ENCODE assay signal across 9 mouse cellular contexts in genomic region chr12:105034130-105034769, GRCm38 (mm10). TPM values are rescaled to one million over a fixed set of nuclear protein-coding genes. Genes with fewer than 3 reads are reported as not detected.
DNase-seq lines count a peak whose midpoint lies in the region; ATAC-seq and TF ChIP-seq lines count a peak whose summit lies in the region.
"Had no signal": no experiment of that assay in that cellular context is flagged by ENCODE, and none has a peak within 500 bp of the region (broad histone marks: within the 10 kb centered on the region; RNA-seq: fewer than 3 reads in every experiment).

No protein-coding gene starts in this region.

- peaks cover 24% of the 10 kb centered on the region for H3K4me1 ChIP-seq in lung, embryonic 16.5 days (replicated peaks; ENCODE audit: control insufficient read depth, insufficient read depth, low read length)
- peaks cover 40% of the 10 kb centered on the region for H3K4me1 ChIP-seq in forebrain, embryonic 15.5 days
- H3K4me1 ChIP-seq in liver, embryonic 14.5 days (replicated peaks; ENCODE audit: control insufficient read depth in 2 of 2, insufficient read depth in 2 of 2, low read length in 1 of 2) = peaks cover 39 to 42% of the 10 kb centered on the region in 2 experiments
- H3K4me1 ChIP-seq in stomach, embryonic 15.5 days = peaks cover 21% of the 10 kb centered on the region

- peak overlapping the region; percentile 77 for H3K4me3 ChIP-seq in lung, embryonic 16.5 days (ENCODE audit: low read length)
- H3K4me3 ChIP-seq in forebrain, embryonic 15.5 days = peak overlapping the region; percentile 83
- H3K4me3 ChIP-seq in liver, embryonic 14.5 days (ENCODE audit: insufficient read depth in 1 of 2, low read depth in 2 of 2, low read length in 2 of 2) = peak overlapping the region; percentile 77 to 90
- H3K4me3 ChIP-seq in stomach, embryonic 15.5 days (replicated peaks) = peak overlapping the region; percentile 90

- no peaks in the 10 kb centered on the region for H3K27me3 ChIP-seq in lung, embryonic 16.5 days (ENCODE audit: control insufficient read depth, insufficient read depth, low read depth, low read length)
- H3K27me3 ChIP-seq in forebrain, embryonic 15.5 days = no peaks in the 10 kb centered on the region
- no peaks in the 10 kb centered on the region for H3K27me3 ChIP-seq in liver, embryonic 14.5 days (ENCODE audit: control insufficient read depth, insufficient read depth, low read length)
- no peaks in the 10 kb centered on the region for H3K27me3 ChIP-seq in stomach, embryonic 15.5 days (replicated peaks)

- no peak for TF ChIP-seq EP300 in liver, embryonic 14.5 days (IDR thresholded peaks at IDR 0.05; ENCODE audit: low read depth)

- H3K27ac ChIP-seq in lung, embryonic 16.5 days (ENCODE audit: low read length) = no peak overlapping the region
- no peak overlapping the region for H3K27ac ChIP-seq in forebrain, embryonic 15.5 days (replicated peaks)
- peak overlapping the region; percentile 98 for H3K27ac ChIP-seq in liver, embryonic 14.5 days
- H3K27ac ChIP-seq in stomach, embryonic 15.5 days = no peak overlapping the region

- peak overlapping the region; percentile 85 for H3K4me2 ChIP-seq in lung, embryonic 16.5 days (ENCODE audit: low read depth, low read length)
- H3K4me2 ChIP-seq in forebrain, embryonic 15.5 days (replicated peaks) = peak overlapping the region; percentile 87
- H3K4me2 ChIP-seq in liver, embryonic 14.5 days (ENCODE audit: low read depth) = peak overlapping the region; percentile 98
- H3K4me2 ChIP-seq in stomach, embryonic 15.5 days = peak overlapping the region; percentile 80

- H3K36me3 ChIP-seq in lung, embryonic 16.5 days (ENCODE audit: control insufficient read depth, insufficient read depth, low read length) = peaks cover 7% of the 10 kb centered on the region; the same call in 1 of the 2 replicates
- H3K36me3 ChIP-seq in forebrain, embryonic 15.5 days = peaks cover 8% of the 10 kb centered on the region; the same call in 1 of the 2 replicates
- H3K36me3 ChIP-seq in liver, embryonic 14.5 days (replicated peaks; ENCODE audit: control insufficient read depth, insufficient read depth, low read depth) = peaks cover 63% of the 10 kb centered on the region
- 0 out of 2 replicates have a peak, but pooled peaks cover 7% of the 10 kb centered on the region for H3K36me3 ChIP-seq in stomach, embryonic 15.5 days

- H3K9ac ChIP-seq in lung, embryonic 16.5 days (ENCODE audit: low read length) = peak overlapping the region; percentile 87; the same call in 1 of the 2 replicates
- no peak overlapping the region for H3K9ac ChIP-seq in forebrain, embryonic 15.5 days (replicated peaks)
- H3K9ac ChIP-seq in liver, embryonic 14.5 days (replicated peaks) = peak overlapping the region; percentile 92
- H3K9ac ChIP-seq in stomach, embryonic 15.5 days = peak overlapping the region; percentile 85; the same call in 1 of the 2 replicates

- 46% methylated on average over 14 of the region's 14 CpGs for WGBS in lung, embryonic 16.5 days
- 73% methylated on average over 14 of the region's 14 CpGs for WGBS in forebrain, embryonic 15.5 days
- 8% methylated on average over 14 of the region's 14 CpGs for WGBS in liver, embryonic 14.5 days (ENCODE audit: insufficient replicate concordance)
- 58% methylated on average over 14 of the region's 14 CpGs for WGBS in stomach, embryonic 15.5 days

- no peaks in the 10 kb centered on the region for H3K9me3 ChIP-seq in lung, embryonic 16.5 days (ENCODE audit: control insufficient read depth, low read length)
- no peaks in the 10 kb centered on the region for H3K9me3 ChIP-seq in forebrain, embryonic 15.5 days
- no peaks in the 10 kb centered on the region for H3K9me3 ChIP-seq in liver, embryonic 14.5 days (ENCODE audit: control insufficient read depth, low read length)
- no peaks in the 10 kb centered on the region for H3K9me3 ChIP-seq in stomach, embryonic 15.5 days

- no peak for DNase-seq in lung, postnatal 25 days (ENCODE audit: low spot score)
- peak; percentile 83 to 91 (median 85) for DNase-seq in liver, embryonic 14.5 days (ENCODE audit: low read depth in 3 of 3, low spot score in 3 of 3)
- DNase-seq in thymus, postnatal 14 days = no peak
- no peak for DNase-seq in urinary bladder, postnatal 10 days (ENCODE audit: low spot score)
- no peak for DNase-seq in cerebellum, postnatal 14 days
- DNase-seq: gastrocnemius, postnatal 10 days had no signal

- no peak for TF ChIP-seq CTCF in liver, embryonic 14.5 days (IDR thresholded peaks at IDR 0.05; ENCODE audit: low read depth)

- no peak for ATAC-seq in lung, embryonic 16.5 days (ENCODE audit: low read depth)
- ATAC-seq in forebrain, embryonic 15.5 days (replicated peaks) = no peak
- peak; percentile 51 for ATAC-seq in liver, embryonic 14.5 days (ENCODE audit: insufficient read depth)
- no peak for ATAC-seq in stomach, embryonic 15.5 days (ENCODE audit: insufficient read depth, low FRiP score, low read depth)

RNA-seq across cellular contexts. Expression of gene Glrx5, which starts 1.8 kb away (rescaled TPM):
- 119 and 123 TPM in 2 replicates for polyA plus RNA-seq in lung, embryonic 16.5 days (2015; fragmentation: Nextera tagmentation; extraction: Ambion mirVana)
- polyA plus RNA-seq in forebrain, embryonic 15.5 days (2015; fragmentation: Nextera tagmentation; extraction: Ambion mirVana) = 145 and 149 TPM in 2 replicates
- polyA plus RNA-seq in liver, embryonic 14.5 days (2012; rRNA removed) = 93.7 and 238 TPM in 2 replicates
- polyA plus RNA-seq in liver, embryonic 14.5 days (2014; fragmentation: Nextera tagmentation; extraction: Ambion mirVana) = 622 and 681 TPM in 2 replicates
- 159 and 193 TPM in 2 replicates for polyA plus RNA-seq in stomach, embryonic 15.5 days (2015; fragmentation: Nextera tagmentation; extraction: Ambion mirVana)

RNA-seq across cellular contexts. Expression of gene Syne3, which starts 24.6 kb away (rescaled TPM):
- polyA plus RNA-seq in lung, embryonic 16.5 days (2015; fragmentation: Nextera tagmentation; extraction: Ambion mirVana) = 0.74 and 0.91 TPM in 2 replicates
- 0.11 TPM in 1 of 2 replicates, not detected in the other for polyA plus RNA-seq in forebrain, embryonic 15.5 days (2015; fragmentation: Nextera tagmentation; extraction: Ambion mirVana)
- 1.7 and 2.2 TPM in 2 replicates for polyA plus RNA-seq in liver, embryonic 14.5 days (2012; rRNA removed)
- 1.6 and 1.7 TPM in 2 replicates for polyA plus RNA-seq in liver, embryonic 14.5 days (2014; fragmentation: Nextera tagmentation; extraction: Ambion mirVana)
- 0.70 and 0.99 TPM in 2 replicates for polyA plus RNA-seq in stomach, embryonic 15.5 days (2015; fragmentation: Nextera tagmentation; extraction: Ambion mirVana)

Comparison
In these comparisons a context has a peak if more than half of its experiments do, and no peak if none do; other contexts are left out.
1. DNase-seq: peak in liver, embryonic 14.5 days (3 of 3); none in lung, postnatal 25 days (single experiment), thymus, postnatal 14 days (single experiment), urinary bladder, postnatal 10 days (single experiment) and cerebellum, postnatal 14 days (0 of 2).
2. Peak in every context shown above with its lines, with median percentiles within 50 percentile points of each other: H3K4me2 ChIP-seq and H3K4me3 ChIP-seq.